Mouse (Mus musculus): ENCODE measurements around the gene Brd3.
"Not testable (repeated sequence)": the region's sequence is repeated elsewhere in the genome, so short reads cannot be mapped to it uniquely, and the experiment has no call there.

The Brd3 gene

GRCm38 (mm10) chr2:27510706-27511105 lies 3.2 kb upstream of the Brd3 start:
- no peak for DNase-seq (ENCODE audit: low spot score)

- not testable (repeated sequence) for DNase-seq (ENCODE audit: low spot score)
Observed at GRCm38 (mm10) chr2:27506658-27507057, 804 bp downstream of the Brd3 start.

GRCm38 (mm10) chr2:27505539-27505938 lies 1.9 kb downstream of the Brd3 start:
- no peak for DNase-seq (ENCODE audit: low spot score)

GRCm38 (mm10) chr2:27504113-27504885 lies 3.2 kb downstream of the Brd3 start:
- DNase-seq (ENCODE audit: low spot score), result no peak

GRCm38 (mm10) chr2:27496391-27497028 lies 11.0 kb downstream of the Brd3 start:
- DNase-seq (ENCODE audit: low spot score), result no peak

- no peak for DNase-seq (ENCODE audit: low spot score)
Observed at GRCm38 (mm10) chr2:27493971-27494370, 13.5 kb downstream of the Brd3 start.

GRCm38 (mm10) chr2:27490939-27491338 lies 16.5 kb downstream of the Brd3 start:
- DNase-seq (ENCODE audit: low spot score), result no peak

- DNase-seq (ENCODE audit: low spot score), result no peak
Observed at GRCm38 (mm10) chr2:27488362-27488761, 19.1 kb downstream of the Brd3 start.

- no peak for DNase-seq (ENCODE audit: low spot score)
Observed at GRCm38 (mm10) chr2:27487336-27488049, 20.0 kb downstream of the Brd3 start.

- no peak for DNase-seq (ENCODE audit: low spot score)
Observed at GRCm38 (mm10) chr2:27486725-27487124, 20.7 kb downstream of the Brd3 start.

- no peak for DNase-seq (ENCODE audit: low spot score)
Observed at GRCm38 (mm10) chr2:27482265-27482861, 25.1 kb downstream of the Brd3 start.

- DNase-seq (ENCODE audit: low spot score), result no peak
Observed at GRCm38 (mm10) chr2:27480367-27480766, 27.1 kb downstream of the Brd3 start.

- DNase-seq (ENCODE audit: low spot score), result no peak
Observed at GRCm38 (mm10) chr2:27479821-27480220, 27.6 kb downstream of the Brd3 start.

GRCm38 (mm10) chr2:27476303-27477192 lies 30.9 kb downstream of the Brd3 start:
- no peak for DNase-seq (ENCODE audit: low spot score)

- peak; percentile 93 for DNase-seq (ENCODE audit: low spot score)
Observed at GRCm38 (mm10) chr2:27475495-27476302, 31.8 kb downstream of the Brd3 start.

GRCm38 (mm10) chr2:27474621-27475484 lies 32.6 kb downstream of the Brd3 start:
- no peak for DNase-seq (ENCODE audit: low spot score)

- no peak for DNase-seq (ENCODE audit: low spot score)
Observed at GRCm38 (mm10) chr2:27473911-27474310, 33.6 kb downstream of the Brd3 start.

GRCm38 (mm10) chr2:27473061-27473765 lies 34.2 kb downstream of the Brd3 start:
- no peak for DNase-seq (ENCODE audit: low spot score)

- DNase-seq (ENCODE audit: low spot score), result no peak
Observed at GRCm38 (mm10) chr2:27471170-27471584, 36.3 kb downstream of the Brd3 start.
